Mouse (Mus musculus): ENCODE results near the gene Gm28047.

GRCm38 (mm10) chr15:102512471-102512870, 112.4 kb downstream of the Gm28047 start:
- TF ChIP-seq POLR2A (IDR thresholded peaks at IDR 0.05; ENCODE audit: insufficient read length, low read depth) (no peak), POLR2AphosphoS2 (IDR thresholded peaks at IDR 0.05; ENCODE audit: insufficient read length, low read depth) (no peak), TCF12 (IDR thresholded peaks at IDR 0.05; ENCODE audit: insufficient read depth, poor library complexity, severe bottlenecking) (no peak), USF1 (IDR thresholded peaks at IDR 0.05; ENCODE audit: low read depth) (no peak), SRF (IDR thresholded peaks at IDR 0.05; ENCODE audit: control insufficient read depth, insufficient read length, low read depth) (no peak)
